In the genomic region with DNA sequence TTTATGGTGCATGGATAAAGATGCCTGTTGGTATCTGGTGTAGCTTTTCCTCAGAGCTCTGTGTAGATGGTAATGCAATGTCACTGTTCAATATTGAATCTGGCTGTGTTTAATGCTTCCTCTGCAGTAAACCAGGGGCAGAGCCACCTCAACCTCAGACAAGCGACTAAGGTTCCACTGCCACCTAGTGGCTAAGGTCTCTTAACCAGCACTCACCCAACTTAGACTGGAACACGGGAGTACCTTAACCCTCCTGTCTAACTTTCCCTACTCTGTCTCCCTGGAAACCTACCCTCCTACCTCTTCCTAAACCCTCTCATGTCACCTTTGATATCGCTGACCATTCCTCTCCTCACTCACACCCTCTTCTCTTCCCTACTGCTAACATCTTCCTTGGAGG, we compare ENCODE assay signal across 8 mouse cellular contexts.
DNase-seq lines count a peak whose midpoint lies in the region; ATAC-seq lines count a peak whose summit lies in the region.

No protein-coding gene starts in this region.

- H3K4me1 ChIP-seq in kidney, embryonic 15.5 days, result no peaks in the 10 kb centered on the region

- no peak overlapping the region for H3K27ac ChIP-seq in kidney, embryonic 15.5 days

- H3K4me3 ChIP-seq in kidney, embryonic 15.5 days (replicated peaks), result no peak overlapping the region

- WGBS in kidney, embryonic 15.5 days, result 12% methylated on average over 3 of the region's 3 CpGs

- DNase-seq in 3134 (ENCODE audit: extremely low read depth, insufficient read length, low spot score) (peak; percentile 26), MN1 (ENCODE audit: low spot score) (peak; percentile 79)
- peak; percentile 83 to 84 for DNase-seq in cerebellum, postnatal 14 days
- DNase-seq in gastrocnemius, postnatal 4 days (ENCODE audit: low spot score in 2 of 2), result peak; percentile 37 to 64
- peak; percentile 21 to 45 for DNase-seq in lung, adult 18-20 months
- DNase-seq in thymus, postnatal 25 days, result peak; percentile 46

- no peaks in the 10 kb centered on the region for H3K9me3 ChIP-seq in kidney, embryonic 15.5 days (replicated peaks)

- H3K4me2 ChIP-seq in kidney, embryonic 15.5 days, result no peak overlapping the region

- peak; percentile 77; the same call in 1 of the 2 replicates for ATAC-seq in kidney, embryonic 15.5 days (replicated peaks; ENCODE audit: low FRiP score)
- ATAC-seq in neutrophil, adult 5-6 weeks (ENCODE audit: extremely low read depth, insufficient number of reproducible peaks, low FRiP score, poor library complexity, severe bottlenecking), result peak; percentile 44; the same call in 1 of the 2 replicates

- H3K27me3 ChIP-seq in kidney, embryonic 15.5 days, result no peaks in the 10 kb centered on the region

- H3K36me3 ChIP-seq in kidney, embryonic 15.5 days, result no peaks in the 10 kb centered on the region

- no peak overlapping the region for H3K9ac ChIP-seq in kidney, embryonic 15.5 days

Comparison
In these comparisons a context has a peak if more than half of its experiments do, and no peak if none do; other contexts are left out.
1. DNase-seq: peak in every context shown above with its lines; median percentile 84 in cerebellum, postnatal 14 days; 79 in MN1; 50 in gastrocnemius, postnatal 4 days; 46 in thymus, postnatal 25 days; 33 in lung, adult 18-20 months; 26 in 3134.